Mouse (Mus musculus): Measurements from ENCODE around the gene Cd101.

The Cd101 gene

DNA sequence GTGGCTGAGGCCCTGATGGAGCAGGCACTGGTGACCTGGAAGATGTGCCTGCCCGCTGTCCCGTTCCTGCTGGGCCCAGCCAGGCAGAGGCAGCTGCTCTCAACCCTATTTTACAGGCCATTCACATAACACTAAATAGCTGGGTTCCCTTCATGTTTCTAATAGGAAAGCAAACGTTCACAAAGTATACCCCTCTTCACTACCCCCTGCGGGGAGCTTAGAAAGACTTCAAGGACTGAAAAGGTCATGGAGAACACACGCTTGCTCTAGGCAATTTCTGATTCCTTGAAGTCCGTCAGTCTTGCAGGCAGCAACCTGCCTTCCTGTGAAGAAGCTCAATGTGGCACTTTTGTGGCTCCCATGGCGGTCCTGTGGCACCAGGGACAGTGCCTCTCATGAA is 12.6 kb upstream of the Cd101 start:
- in situ Hi-C loops (cut with MboI, MseI) = no loop called here

DNA sequence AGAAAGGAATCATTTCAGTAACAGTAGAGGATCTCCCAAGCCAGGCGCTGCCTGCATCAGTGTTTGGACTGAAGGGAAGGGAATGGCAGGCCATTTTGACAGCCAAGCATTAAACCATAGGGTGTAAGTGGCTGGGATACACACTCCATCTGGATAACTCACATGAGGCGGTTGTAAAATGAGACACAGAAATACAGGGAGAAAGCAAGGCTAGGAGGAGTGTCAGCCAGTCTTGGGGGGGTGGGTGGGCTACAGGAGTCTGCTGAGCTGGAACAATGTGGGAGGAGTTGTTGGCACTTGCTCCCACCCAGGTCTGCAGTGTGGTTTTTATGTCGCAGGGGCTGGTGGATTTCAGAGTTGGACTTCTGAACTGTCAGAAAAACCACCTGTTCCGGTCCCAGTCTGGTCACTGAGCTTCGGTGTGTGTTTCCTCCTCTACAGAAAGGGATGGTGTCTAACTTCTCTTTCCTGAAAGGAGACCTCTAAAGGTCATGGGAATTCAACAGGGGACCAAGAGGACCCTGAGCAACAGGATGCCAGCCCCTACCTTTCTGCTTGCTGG is 8.7 kb upstream of the Cd101 start:
- in situ Hi-C loops (cut with MboI, MseI) = no loop called here

DNA sequence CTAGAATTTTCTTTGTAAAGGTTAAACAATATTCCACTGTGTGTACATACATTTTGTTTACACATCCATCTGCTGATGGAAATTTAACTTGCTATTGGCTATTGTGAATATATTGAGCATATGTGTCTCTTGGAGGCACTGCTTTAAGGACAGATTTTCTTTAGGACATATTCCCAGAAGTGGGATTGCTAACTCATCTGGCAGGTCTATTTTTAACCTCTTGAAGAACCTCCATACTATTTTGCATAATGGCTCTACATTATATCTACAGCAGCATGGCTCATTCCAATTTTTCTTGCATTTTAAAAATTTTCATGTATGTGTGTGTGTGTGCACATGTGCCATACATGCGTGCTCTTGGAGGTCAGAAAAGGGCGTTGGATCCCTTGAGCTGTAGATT is 6.6 kb upstream of the Cd101 start:
- in situ Hi-C loops (cut with MboI, MseI) = no loop called here

DNA sequence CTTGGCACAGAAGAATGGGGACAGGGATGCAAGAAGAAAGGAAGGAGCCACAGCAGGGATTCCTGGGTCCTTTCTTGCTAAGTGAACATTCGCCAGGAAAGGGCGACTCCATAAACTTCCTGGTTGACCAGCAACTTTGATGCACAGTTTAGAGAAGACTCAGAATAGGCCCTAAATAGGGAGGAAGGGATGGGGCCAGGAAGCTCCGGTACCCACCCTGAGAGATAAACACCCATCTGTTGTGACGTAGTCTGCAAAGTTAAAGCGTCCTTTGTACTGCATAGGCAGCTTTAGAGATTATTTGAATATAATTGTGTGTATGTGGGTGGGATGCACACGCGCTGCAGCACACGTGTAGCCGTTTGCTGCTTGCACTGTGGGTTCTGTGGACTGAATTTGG is 5.2 kb upstream of the Cd101 start:
- in situ Hi-C loops (cut with MboI, MseI) = no loop called here

DNA sequence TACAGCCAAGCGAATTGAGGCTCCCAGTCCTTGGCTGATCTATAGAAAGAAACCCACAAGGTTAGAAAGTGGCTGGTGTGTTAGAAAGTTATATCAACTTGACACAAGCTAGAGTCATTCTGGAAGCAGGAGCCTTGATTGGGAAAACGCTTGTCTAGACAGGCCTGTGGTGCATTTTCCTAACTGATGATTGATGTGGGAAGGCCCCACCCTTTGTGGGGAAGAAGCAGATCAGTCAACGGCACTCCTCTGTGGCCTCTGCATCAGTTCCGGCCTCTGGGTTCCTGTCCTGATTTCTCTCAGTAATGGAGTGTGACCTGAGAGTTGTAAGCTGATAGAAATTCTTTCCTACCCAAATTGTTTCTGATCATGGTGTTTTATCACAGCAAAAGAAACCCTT is 4.3 kb upstream of the Cd101 start:
- in situ Hi-C loops (cut with MboI, MseI) = no loop called here

DNA sequence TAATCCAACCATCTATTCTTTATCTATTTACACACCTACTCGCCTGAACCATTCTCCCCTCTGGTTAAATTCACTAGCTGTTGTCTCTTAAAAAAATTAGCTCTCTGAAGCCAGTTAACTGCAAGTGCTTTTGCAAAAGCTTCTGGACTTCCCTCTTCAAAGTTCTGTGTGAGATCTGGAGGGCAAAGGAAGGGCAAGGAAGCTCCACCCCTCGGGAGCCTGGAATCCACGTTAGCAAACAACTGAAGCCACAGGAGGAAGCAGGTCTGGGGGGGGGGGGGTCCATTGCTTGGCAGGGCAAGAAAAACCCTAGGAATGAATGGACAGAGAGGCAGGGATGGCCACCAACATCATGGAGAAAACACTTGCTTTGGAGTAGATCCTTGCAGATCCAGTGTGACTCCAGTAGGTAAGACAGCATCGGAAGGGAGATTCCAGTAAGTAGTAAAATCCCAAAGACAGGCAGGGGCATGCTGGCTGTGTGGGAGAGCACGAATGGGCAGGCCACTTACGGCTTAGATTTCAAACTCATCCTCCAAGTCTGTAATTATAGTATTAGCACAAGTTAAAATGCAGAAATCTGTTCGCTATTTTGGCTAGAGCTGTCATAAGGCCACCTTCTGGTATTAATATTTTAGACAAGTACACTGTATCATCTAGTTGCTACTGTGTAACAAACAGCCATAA is 2.2 kb upstream of the Cd101 start:
- in situ Hi-C loops (cut with MboI, MseI) = no loop called here

DNA sequence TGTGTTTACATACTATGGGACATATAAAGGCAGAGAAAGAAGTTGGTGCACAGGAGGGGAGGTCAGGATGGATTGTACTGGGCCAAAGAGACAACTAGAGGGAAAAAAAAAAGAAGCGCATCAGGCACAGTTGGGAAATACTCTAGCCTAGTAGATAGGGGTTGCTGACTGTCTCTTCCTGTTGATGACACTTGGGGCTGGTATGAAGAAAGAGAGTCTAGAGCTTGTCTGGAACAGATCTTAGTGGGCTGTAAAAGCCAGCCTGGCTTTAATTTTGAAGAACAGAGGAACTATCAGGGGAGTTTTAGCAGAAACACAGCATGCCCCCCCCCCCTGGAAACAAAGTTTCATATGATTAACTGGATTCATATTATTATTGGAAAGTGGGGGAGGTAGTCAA is 1.3 kb upstream of the Cd101 start:
- in situ Hi-C loops (cut with MboI, MseI) = no loop called here

DNA sequence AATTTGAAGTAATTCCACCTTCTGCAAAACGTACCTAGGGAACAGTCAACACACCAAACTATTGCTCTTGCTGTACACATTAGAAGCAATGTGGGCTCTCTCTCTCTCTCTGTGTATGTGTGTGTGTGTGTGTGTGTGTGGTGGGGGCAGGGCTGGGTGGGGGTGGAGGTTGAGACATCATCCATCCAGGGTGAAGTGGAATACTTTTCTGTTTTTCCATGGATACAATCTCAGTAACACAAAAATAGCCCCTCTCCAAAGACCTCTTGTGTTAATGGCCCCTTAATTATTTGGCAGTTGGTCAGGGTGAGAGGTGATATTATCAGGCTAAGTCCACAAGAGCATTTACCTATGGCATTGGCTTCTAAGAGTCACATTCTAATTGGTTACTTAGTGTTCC is 2.6 kb downstream of the Cd101 start:
- in situ Hi-C loops (cut with MboI, MseI) = no loop called here

DNA sequence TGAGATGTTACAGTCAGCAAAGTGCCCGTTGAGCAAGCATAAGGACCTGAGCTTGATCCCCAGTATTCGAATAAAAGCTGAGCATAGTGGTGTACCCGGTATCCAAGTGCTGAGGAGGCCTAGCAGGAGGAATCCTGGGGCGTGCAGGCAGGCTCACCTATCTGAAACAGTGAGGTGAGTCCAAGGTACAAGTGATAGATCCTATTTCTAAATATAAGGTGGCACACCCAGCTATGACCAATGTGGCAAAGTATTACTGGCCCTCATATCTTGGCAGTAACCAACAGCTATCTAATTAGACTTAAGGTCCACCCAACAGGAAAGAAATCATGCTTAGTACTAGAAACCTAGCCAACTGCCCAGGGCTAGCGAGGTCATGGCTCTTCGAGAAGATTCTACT is 6.4 kb downstream of the Cd101 start:
- in situ Hi-C loops (cut with MboI, MseI) = no loop called here

DNA sequence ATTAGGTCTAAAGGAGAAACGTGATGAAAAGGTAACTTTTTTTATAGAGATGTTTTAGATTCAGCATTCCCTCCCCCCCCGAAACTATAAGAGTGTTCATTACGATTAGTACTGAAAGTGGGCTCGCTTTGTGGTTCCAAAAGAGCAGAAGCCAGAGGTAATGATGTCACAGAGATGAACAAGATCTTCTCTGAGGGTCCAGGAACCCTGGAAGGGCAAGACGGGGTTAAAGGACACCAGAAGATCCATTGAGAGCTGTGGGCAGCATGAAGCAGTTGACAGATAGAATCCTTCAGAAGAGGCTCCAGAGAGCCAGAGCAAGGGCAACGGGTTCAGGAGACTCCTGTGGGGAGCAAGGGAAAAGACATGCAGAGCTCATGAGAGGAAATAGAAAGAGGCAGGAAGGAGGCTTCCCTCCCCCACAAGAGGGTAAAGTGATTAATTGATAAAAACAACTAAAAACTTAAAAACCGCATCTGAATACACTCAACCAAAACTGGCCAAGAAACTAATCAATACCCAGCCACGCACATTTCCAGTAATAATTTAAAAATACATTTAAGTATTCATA is 7.8 kb downstream of the Cd101 start:
- in situ Hi-C loops (cut with MboI, MseI) = no loop called here

DNA sequence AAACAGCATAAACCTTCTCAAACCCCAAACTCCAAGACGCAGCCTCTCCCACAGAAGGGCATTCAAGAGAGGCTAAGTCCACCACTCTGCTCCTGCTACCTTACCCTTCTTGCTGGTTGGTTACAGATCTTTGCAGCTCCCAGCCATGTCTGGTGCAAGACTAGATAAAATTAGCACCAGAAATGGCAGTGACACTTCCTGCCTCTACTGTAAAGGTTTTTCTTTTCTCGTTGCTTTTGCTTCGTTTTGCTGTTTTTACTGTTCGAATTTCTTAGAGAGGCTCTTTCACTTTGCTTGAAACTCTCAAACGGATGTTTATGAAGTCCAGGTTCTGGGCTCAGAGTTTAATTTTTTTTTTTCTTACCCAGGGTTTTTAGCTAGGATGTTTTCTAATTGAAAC is 8.3 kb downstream of the Cd101 start:
- in situ Hi-C loops (cut with MboI, MseI) = no loop called here

DNA sequence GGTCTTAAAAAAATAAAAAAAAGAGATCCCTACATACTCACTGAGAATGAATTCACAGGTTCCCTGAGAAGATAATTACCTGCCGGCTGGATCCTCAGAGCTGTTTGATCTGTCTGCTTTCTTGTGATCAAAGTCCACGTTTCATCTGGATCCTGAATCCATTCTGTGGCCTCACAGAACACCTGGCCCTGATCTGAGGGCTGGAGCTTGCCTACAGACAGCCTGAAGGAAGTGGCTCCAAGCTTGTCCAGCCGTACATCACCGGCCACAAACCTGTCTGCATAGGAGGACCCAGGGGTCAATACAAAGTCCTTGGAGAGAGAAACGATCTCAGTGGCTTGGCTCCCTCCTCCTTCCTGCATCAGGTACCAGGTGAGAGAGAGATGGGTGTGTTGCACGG is 10.9 kb downstream of the Cd101 start:
- in situ Hi-C loops (cut with MboI, MseI) = no loop called here

DNA sequence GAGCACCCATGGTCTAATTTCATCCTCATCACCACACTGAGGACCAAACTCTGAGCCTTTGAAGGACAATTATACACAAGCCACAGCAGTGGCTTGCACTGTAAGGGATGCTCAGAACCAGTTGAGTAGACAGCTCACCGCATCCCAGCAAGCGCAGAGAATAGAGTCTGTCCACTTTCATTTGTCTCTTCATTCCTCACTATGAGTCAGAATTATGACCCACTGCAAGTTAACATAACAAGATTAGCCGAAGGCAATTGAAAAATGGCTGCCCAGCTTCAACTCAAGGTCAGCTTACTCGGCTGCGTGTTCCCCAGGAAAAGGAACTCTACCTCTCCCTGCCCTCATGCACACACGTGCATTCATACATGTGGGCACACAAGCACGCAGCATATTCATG is 13.3 kb downstream of the Cd101 start:
- in situ Hi-C loops (cut with MboI, MseI) = no loop called here

DNA sequence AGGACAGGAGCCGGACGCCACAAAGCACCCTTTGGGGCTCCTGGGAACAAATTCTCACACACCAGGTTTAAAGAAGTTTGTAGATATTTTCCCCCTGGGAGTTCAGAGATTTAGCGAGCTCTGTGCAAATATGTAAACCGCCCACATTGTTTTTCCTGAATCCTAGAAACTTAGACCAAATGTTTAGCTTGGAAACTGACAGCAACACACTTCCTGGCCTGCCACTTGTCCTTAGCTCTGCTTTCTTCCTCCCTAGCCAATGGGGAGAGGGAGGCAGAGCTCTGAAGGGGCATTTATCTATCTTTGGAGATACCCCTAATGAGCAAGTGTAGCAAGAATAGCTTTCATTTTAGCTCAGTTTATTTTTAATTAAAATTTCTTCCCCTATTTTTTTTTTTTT is 14.1 kb downstream of the Cd101 start:
- in situ Hi-C loops (cut with MboI, MseI) = no loop called here

DNA sequence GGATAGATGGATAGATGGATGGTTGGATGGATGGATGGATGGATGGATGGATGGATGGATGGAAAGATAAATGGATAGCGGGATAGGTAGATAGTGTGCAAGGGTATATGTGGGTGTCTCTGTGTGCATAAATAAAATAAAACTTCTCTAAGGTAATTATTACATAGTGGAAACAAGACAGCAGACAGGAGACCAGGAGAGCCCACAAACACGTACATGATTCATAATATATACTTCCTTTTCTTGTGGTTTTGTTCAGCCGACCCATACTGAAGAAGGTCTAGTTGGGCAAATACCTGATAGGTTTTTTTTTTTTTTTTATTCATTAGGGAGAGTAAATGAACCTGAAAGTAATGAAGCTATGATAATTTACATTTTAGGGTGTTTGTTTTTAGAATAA is 15.8 kb downstream of the Cd101 start:
- in situ Hi-C loops (cut with MboI, MseI) = no loop called here

DNA sequence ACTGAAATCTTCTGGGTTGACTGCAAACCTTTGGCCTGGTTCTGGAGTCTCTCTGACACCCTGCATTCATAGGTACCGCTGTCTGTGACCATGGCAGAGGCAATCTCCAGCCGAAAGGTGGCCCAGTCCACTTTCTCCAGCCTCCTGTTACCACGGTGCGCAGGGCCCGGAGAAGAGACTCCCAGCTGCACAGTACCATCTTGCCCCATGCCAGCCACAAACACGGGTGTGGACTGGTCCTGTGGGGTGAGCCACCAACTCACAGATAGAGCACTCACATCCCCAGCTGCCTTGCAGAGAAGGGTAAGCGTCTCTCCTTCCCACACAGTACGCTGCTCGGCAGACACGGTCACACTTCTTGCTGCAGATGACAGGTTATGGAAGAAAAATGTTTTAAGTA is 16.4 kb downstream of the Cd101 start:
- in situ Hi-C loops (cut with MboI, MseI) = no loop called here

DNA sequence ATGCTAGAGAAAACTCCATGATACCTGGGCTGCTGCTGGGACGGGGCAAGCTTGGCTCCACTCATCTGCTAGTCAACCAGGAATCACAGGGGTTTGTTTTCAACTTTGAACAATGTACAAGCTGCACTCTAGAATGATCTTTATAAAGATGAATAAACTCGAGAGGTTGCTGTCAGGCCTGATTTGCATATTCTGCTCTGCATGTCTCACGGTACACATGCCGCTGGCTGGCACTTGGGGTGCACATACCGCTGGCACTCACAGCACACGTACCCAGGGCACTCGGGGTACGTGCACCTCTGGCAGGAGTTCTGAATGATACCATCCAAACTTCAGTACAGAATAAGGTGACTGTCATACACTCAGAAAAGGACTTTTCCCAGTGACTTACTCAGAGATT is 16.8 kb downstream of the Cd101 start:
- in situ Hi-C loops (cut with MboI, MseI) = no loop called here

DNA sequence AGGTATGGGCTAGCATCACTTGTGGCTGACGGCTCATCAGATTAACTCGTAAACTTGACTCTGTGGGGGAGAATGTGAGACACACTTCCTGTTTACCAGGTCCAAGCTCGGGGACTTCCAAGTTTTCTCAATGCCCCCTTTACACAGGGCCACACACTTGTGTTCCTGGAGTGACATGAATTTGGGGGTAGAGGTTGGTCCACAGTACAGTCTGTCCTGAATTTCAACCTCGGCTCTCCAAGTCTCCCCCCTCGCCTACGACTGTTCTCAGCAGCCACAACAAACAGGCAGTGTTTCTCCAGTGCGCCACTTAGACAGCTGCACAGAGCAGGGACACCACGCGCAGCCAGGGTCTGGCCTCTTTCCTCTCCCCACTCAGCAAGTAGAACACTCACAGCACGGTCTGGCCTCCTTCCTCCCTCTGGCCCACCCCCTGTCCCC is 17.2 kb downstream of the Cd101 start:
- in situ Hi-C loops (cut with MboI, MseI) = no loop called here

DNA sequence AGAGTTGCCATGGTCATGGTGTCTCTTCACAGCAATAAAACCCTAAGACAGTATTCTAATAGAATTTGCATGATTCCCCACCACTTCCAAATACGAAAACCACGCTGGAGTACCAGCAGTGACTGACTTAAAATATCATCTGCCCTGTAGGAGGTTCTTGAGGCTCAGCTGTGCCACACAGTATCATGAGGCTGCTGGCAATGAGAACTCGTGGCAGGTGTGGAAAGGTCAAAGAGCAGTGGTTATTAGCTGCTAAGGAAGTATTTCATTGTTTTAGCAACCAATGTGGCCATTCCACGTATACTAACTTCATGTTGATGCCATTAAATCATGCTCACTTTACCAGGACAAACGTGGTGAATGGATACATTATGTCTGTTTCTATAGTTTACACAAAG is 18.2 kb downstream of the Cd101 start:
- in situ Hi-C loops (cut with MboI, MseI) = no loop called here

DNA sequence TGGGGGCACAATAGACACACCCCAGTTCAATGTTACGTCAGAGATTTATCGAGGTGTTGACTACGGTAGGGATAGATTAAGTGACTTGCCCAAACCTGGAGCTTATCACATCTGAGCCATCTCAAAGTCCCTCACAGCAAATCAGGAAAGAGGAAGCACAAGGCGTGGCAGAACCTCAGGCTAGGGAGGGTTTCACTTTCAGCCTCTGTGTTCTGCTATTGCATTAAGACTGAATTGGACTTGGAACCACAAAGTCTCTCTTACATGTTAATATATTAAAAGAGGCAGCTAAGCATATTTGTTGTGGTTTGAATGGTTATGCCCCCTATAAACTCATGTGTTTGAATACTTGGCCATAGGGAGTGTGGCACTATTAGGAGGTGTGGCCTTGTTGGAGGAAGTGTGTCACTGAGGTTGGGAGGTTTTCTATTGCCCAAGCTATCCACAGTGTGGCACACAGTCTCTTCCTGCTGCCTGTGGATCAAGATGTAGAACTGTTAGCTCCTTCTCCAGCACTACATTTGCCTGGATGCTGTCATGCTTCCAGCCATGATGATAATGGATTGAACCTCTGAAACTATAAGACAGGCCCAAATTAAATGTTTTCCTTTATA is 18.7 kb downstream of the Cd101 start:
- in situ Hi-C loops (cut with MboI, MseI) = no loop called here

DNA sequence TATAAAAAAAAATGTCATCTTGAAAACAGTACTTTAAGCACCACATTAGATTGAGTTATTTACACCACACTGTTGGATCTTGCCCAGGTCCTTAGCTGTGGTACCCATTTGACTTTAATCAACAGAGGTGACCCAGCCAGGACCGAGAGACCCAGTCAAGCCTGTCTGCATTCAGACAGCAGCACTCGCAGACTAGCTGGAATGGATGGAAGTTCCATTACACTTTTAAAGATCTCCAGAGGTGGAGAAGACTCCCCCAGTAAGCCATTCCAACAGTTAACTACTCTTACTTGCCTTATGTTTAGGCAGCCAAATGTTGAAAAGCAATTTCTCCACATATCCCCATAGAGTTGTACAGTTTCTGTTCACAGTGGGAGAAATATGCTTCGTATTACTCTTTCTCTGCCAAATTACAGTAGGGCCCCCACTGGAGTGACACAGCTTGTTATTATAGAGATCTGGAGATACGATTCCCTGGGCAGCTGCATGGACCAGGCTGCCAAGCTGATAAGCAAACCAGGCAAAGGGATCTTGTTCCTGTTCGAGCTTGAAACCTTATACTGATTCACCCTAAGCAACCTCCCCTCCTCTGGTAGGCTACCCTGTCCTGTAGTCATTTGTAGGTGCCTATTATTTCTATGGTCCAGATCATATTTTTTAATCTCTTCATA is 22.1 kb downstream of the Cd101 start:
- in situ Hi-C loops (cut with MboI, MseI) = no loop called here

DNA sequence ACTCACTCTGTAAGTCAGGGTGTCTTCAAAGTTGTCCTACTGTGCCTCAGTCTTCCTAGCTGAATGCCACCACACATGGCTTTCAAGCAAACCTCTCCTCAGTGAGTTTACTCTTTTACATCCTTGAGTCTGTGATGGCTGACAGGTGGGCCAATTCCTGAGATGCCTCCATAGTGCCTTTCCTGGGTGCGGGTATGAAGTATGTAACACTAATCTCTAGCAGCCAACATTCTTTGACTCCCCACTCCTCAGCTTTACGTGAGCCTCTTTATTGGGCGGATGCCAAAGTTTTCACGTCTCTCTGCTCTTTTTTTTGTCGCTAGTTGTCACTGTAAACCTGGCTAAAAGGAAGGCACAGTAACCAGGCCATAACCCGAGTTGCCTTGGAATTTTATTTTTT is 24.0 kb downstream of the Cd101 start:
- in situ Hi-C loops (cut with MboI, MseI) = no loop called here
